Mouse (Mus musculus) urinary bladder, postnatal 36 days (tissue): ENCODE results near the gene Rps6ka2.
"Not testable (repeated sequence)": the region's sequence is repeated elsewhere in the genome, so short reads cannot be mapped to it uniquely, and the experiment has no call there.

ENCODE experiments used
- DNase-seq, 2 experiments: peaks; one replicate each; pipeline ENCODE4 v3.0.0; 2022; ENCODE audit warnings: low spot score in 2 of 2, mixed read lengths in 1 of 2

Rps6ka2 gene

GRCm38 (mm10) chr17:7269151-7269806, 99.4 kb downstream of the Rps6ka2 start:
- DNase-seq, result no peak

GRCm38 (mm10) chr17:7270506-7270905, 100.6 kb downstream of the Rps6ka2 start:
- no peak for DNase-seq

- no peak for DNase-seq
Observed at GRCm38 (mm10) chr17:7271522-7272134, 101.7 kb downstream of the Rps6ka2 start.

GRCm38 (mm10) chr17:7273054-7273453, 103.1 kb downstream of the Rps6ka2 start:
- no peak for DNase-seq

GRCm38 (mm10) chr17:7273785-7274184, 103.9 kb downstream of the Rps6ka2 start:
- no peak for DNase-seq

- DNase-seq, result no peak
Observed at GRCm38 (mm10) chr17:7278702-7279242, 108.9 kb downstream of the Rps6ka2 start.

GRCm38 (mm10) chr17:7279251-7279650, 109.3 kb downstream of the Rps6ka2 start:
- DNase-seq, result no peak

- peak in 1 of 2 experiments; percentile 32 for DNase-seq
Observed at GRCm38 (mm10) chr17:7284297-7284910, 114.5 kb downstream of the Rps6ka2 start.

GRCm38 (mm10) chr17:7285292-7285691, 115.4 kb downstream of the Rps6ka2 start:
- no peak for DNase-seq

GRCm38 (mm10) chr17:7286422-7287050, 116.6 kb downstream of the Rps6ka2 start:
- DNase-seq, result no peak

GRCm38 (mm10) chr17:7292012-7292684, 122.2 kb downstream of the Rps6ka2 start:
- DNase-seq, result no peak

- peak; percentile 11 to 14 for DNase-seq
Observed at GRCm38 (mm10) chr17:7306278-7307196, 136.6 kb downstream of the Rps6ka2 start.

- DNase-seq, result not testable (repeated sequence)
Observed at GRCm38 (mm10) chr17:7315693-7316382, 145.9 kb downstream of the Rps6ka2 start.

- not testable (repeated sequence) for DNase-seq
Observed at GRCm38 (mm10) chr17:7319789-7320188, 149.9 kb downstream of the Rps6ka2 start.

GRCm38 (mm10) chr17:7324346-7324745, 154.4 kb downstream of the Rps6ka2 start, which contains the start of gene Tcp10a:
Gene Tcp10a (plus strand): TSS chr17:7324646.
- DNase-seq, result not testable (repeated sequence)

GRCm38 (mm10) chr17:7326415-7326814, 156.5 kb downstream of the Rps6ka2 start:
- DNase-seq, result not testable (repeated sequence)

GRCm38 (mm10) chr17:7332745-7333144, 162.8 kb downstream of the Rps6ka2 start:
- DNase-seq, result not testable (repeated sequence)

GRCm38 (mm10) chr17:7337381-7337780, 167.5 kb downstream of the Rps6ka2 start:
- not testable (repeated sequence) for DNase-seq

- DNase-seq, result not testable (repeated sequence)
Observed at GRCm38 (mm10) chr17:7348765-7349164, 178.8 kb downstream of the Rps6ka2 start.

- not testable (repeated sequence) for DNase-seq
Observed at GRCm38 (mm10) chr17:7352596-7352995, 182.7 kb downstream of the Rps6ka2 start, which contains the start of gene Ttll2. Gene Ttll2 (minus strand): TSS chr17:7352696.
